Mouse (Mus musculus): ENCODE data around the gene Akt1. TPM values are rescaled to one million over a fixed set of nuclear protein-coding genes. Genes with fewer than 3 reads are reported as not detected.

Gene Akt1
- polyA plus RNA-seq, 1 experiment from 2014 or later = 99.4 TPM

DNA sequence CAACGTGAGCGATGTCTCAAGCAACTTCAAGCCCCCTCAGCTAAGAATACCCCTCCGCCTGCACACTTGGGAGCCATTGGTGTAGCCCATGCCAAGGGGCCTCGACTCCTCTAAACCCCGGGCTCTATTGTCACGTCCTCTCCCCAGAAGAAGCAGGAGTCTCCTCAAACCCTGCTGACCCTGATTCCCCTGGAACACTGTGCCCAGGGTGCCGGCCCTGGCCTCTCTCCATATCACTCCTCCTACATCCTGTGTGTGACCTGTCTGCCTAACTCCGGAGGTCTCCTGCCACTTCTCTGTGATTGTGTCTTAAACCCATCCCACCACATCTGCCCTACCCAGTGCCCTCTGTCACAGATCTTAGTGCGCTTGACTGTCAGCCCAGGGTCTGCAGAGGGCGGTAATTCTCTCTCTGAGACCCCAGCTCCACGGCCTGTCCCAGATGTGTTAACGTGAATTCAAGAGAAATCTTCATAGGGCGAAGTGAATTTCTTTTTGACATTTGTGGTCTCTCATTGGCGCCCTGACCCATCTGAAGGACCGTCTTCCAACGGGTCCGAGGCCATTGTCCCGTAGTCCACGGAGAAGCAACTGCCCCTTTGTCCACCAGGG lies 3.4 kb upstream of the Akt1 start:
- ATAC-seq (replicated peaks; ENCODE audit: low FRiP score) (no peak), DNase-seq (ENCODE audit: low spot score) (no peak)
- no peak overlapping the region for H3K27ac ChIP-seq (ENCODE audit: low read depth, low read length)
- peak overlapping the region; percentile 67 for H3K9ac ChIP-seq (ENCODE audit: low read length)
- peaks cover 38% of the 10 kb centered on the region for H3K27me3 ChIP-seq (ENCODE audit: control insufficient read depth, insufficient read depth, low read length)
- peaks cover 18% of the 10 kb centered on the region for H3K4me1 ChIP-seq (replicated peaks; ENCODE audit: control insufficient read depth, insufficient read depth, low read length)
- H3K36me3 ChIP-seq (ENCODE audit: control insufficient read depth, insufficient read depth, low read length) = no peaks in the 10 kb centered on the region
- H3K9me3 ChIP-seq (ENCODE audit: control insufficient read depth, low read length) = no peaks in the 10 kb centered on the region
- 19% methylated on average over 19 of the region's 19 CpGs for WGBS
- H3K4me2 ChIP-seq (ENCODE audit: low read depth, low read length, severe bottlenecking) = peak overlapping the region; percentile 95
- peak overlapping the region; percentile 63 for H3K4me3 ChIP-seq (ENCODE audit: low read depth, low read length)

- ATAC-seq (replicated peaks; ENCODE audit: low FRiP score) (no peak), DNase-seq (ENCODE audit: low spot score) (no peak)
- Histone ChIP-seq H3K36me3 (ENCODE audit: control insufficient read depth, insufficient read depth, low read length) (no peaks in the 10 kb centered on the region), H3K27ac (ENCODE audit: low read depth, low read length) (no peak overlapping the region), H3K9ac (ENCODE audit: low read length) (no peak overlapping the region), H3K4me3 (ENCODE audit: low read depth, low read length) (no peak overlapping the region), H3K4me2 (ENCODE audit: low read depth, low read length, severe bottlenecking) (no peak overlapping the region), H3K9me3 (ENCODE audit: control insufficient read depth, low read length) (no peaks in the 10 kb centered on the region), H3K4me1 (replicated peaks; ENCODE audit: control insufficient read depth, insufficient read depth, low read length) (peaks cover 25% of the 10 kb centered on the region), H3K27me3 (ENCODE audit: control insufficient read depth, insufficient read depth, low read length) (peaks cover 38% of the 10 kb centered on the region)
- WGBS = 74% methylated on average over 5 of the region's 5 CpGs
These were observed 2.4 kb upstream of the Akt1 start for GRCm38 (mm10) chr12:112677076-112677475.

- H3K4me1 ChIP-seq (replicated peaks; ENCODE audit: control insufficient read depth, insufficient read depth, low read length) = peaks cover 33% of the 10 kb centered on the region
- H3K9ac ChIP-seq (ENCODE audit: low read length) = peak overlapping the region; percentile 33; the same call in 1 of the 2 replicates
- peaks cover 28% of the 10 kb centered on the region for H3K27me3 ChIP-seq (ENCODE audit: control insufficient read depth, insufficient read depth, low read length)
- H3K36me3 ChIP-seq (ENCODE audit: control insufficient read depth, insufficient read depth, low read length) = peaks cover 6% of the 10 kb centered on the region; the same call in 1 of the 2 replicates
- H3K9me3 ChIP-seq (ENCODE audit: control insufficient read depth, low read length) = no peaks in the 10 kb centered on the region
- ATAC-seq (replicated peaks; ENCODE audit: low FRiP score) = peak; percentile 23
- H3K4me3 ChIP-seq (ENCODE audit: low read depth, low read length) = peak overlapping the region; percentile 98
- DNase-seq (ENCODE audit: low spot score) = peak; percentile 89
- WGBS = 18% methylated on average over 18 of the region's 18 CpGs
- peak overlapping the region; percentile 27; the same call in 1 of the 2 replicates for H3K27ac ChIP-seq (ENCODE audit: low read depth, low read length)
- peak overlapping the region; percentile 90 for H3K4me2 ChIP-seq (ENCODE audit: low read depth, low read length, severe bottlenecking)
These were observed 756 bp upstream of the Akt1 start for GRCm38 (mm10) chr12:112675245-112676035.

GRCm38 (mm10) chr12:112673576-112674091 lies 1.1 kb downstream of the Akt1 start:
- WGBS = under 1% methylated on average over 62 of the region's 68 CpGs
- Histone ChIP-seq H3K9me3 (ENCODE audit: control insufficient read depth, low read length) (no peaks in the 10 kb centered on the region), H3K4me2 (ENCODE audit: low read depth, low read length, severe bottlenecking) (peak overlapping the region; percentile 90), H3K27me3 (ENCODE audit: control insufficient read depth, insufficient read depth, low read length) (peaks cover 11% of the 10 kb centered on the region), H3K27ac (ENCODE audit: low read depth, low read length) (peak overlapping the region; percentile 82), H3K36me3 (ENCODE audit: control insufficient read depth, insufficient read depth, low read length) (peaks cover 12% of the 10 kb centered on the region; the same call in 1 of the 2 replicates), H3K4me3 (ENCODE audit: low read depth, low read length) (peak overlapping the region; percentile 98), H3K4me1 (replicated peaks; ENCODE audit: control insufficient read depth, insufficient read depth, low read length) (peaks cover 30% of the 10 kb centered on the region), H3K9ac (ENCODE audit: low read length) (peak overlapping the region; percentile 93)
- ATAC-seq (replicated peaks; ENCODE audit: low FRiP score) (no peak), DNase-seq (ENCODE audit: low spot score) (no peak)

GRCm38 (mm10) chr12:112672744-112673575 lies 1.7 kb downstream of the Akt1 start:
- Histone ChIP-seq H3K9me3 (ENCODE audit: control insufficient read depth, low read length) (no peaks in the 10 kb centered on the region), H3K4me3 (ENCODE audit: low read depth, low read length) (peak overlapping the region; percentile 98), H3K27me3 (ENCODE audit: control insufficient read depth, insufficient read depth, low read length) (peaks cover 5% of the 10 kb centered on the region), H3K4me1 (replicated peaks; ENCODE audit: control insufficient read depth, insufficient read depth, low read length) (peaks cover 28% of the 10 kb centered on the region), H3K9ac (ENCODE audit: low read length) (peak overlapping the region; percentile 93), H3K27ac (ENCODE audit: low read depth, low read length) (peak overlapping the region; percentile 82), H3K4me2 (ENCODE audit: low read depth, low read length, severe bottlenecking) (peak overlapping the region; percentile 90), H3K36me3 (ENCODE audit: control insufficient read depth, insufficient read depth, low read length) (peaks cover 12% of the 10 kb centered on the region; the same call in 1 of the 2 replicates)
- 9% methylated on average over 21 of the region's 21 CpGs for WGBS
- ATAC-seq (replicated peaks; ENCODE audit: low FRiP score) (peak; percentile 43; the same call in 1 of the 2 replicates), DNase-seq (ENCODE audit: low spot score) (no peak)

DNA sequence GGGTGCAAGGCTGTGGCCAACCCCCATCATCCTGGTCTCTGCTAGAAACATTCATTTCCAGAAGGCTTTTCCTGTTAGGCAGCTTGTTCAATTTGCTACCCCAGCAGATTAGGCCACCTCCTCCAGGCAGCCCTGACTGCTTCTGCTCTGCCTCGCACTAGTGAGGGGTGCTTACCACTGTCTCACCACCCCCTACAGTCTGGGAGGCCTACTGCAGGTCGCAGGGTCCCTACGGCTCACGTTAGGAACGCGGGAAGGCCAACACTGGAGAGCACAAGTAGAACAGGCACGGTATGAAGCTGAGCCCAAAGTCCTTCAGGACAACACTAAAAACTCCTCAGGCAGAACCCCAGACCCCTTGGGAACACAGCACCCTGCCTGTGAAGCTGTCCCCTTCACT lies 2.8 kb downstream of the Akt1 start:
- no peak overlapping the region for H3K9ac ChIP-seq (ENCODE audit: low read length)
- peak overlapping the region; percentile 90; the same call in 1 of the 2 replicates for H3K4me2 ChIP-seq (ENCODE audit: low read depth, low read length, severe bottlenecking)
- no peaks in the 10 kb centered on the region for H3K9me3 ChIP-seq (ENCODE audit: control insufficient read depth, low read length)
- no peak for ATAC-seq (replicated peaks; ENCODE audit: low FRiP score)
- no peak for DNase-seq (ENCODE audit: low spot score)
- 81% methylated on average over 7 of the region's 7 CpGs for WGBS
- no peaks in the 10 kb centered on the region for H3K27me3 ChIP-seq (ENCODE audit: control insufficient read depth, insufficient read depth, low read length)
- peaks cover 12% of the 10 kb centered on the region; the same call in 1 of the 2 replicates for H3K36me3 ChIP-seq (ENCODE audit: control insufficient read depth, insufficient read depth, low read length)
- H3K4me1 ChIP-seq (replicated peaks; ENCODE audit: control insufficient read depth, insufficient read depth, low read length) = peaks cover 27% of the 10 kb centered on the region
- H3K27ac ChIP-seq (ENCODE audit: low read depth, low read length) = no peak overlapping the region
- no peak overlapping the region for H3K4me3 ChIP-seq (ENCODE audit: low read depth, low read length)

- Histone ChIP-seq H3K27ac (ENCODE audit: low read depth, low read length) (no peak overlapping the region), H3K4me1 (replicated peaks; ENCODE audit: control insufficient read depth, insufficient read depth, low read length) (peaks cover 28% of the 10 kb centered on the region), H3K4me2 (ENCODE audit: low read depth, low read length, severe bottlenecking) (no peak overlapping the region)
These were observed 3.8 kb downstream of the Akt1 start for GRCm38 (mm10) chr12:112670718-112671393.

More at GRCm38 (mm10) chr12:112670718-112671393, 3.8 kb downstream of the Akt1 start:
- Histone ChIP-seq H3K36me3 (ENCODE audit: control insufficient read depth, insufficient read depth, low read length) (peaks cover 12% of the 10 kb centered on the region; the same call in 1 of the 2 replicates), H3K9ac (ENCODE audit: low read length) (0 out of 2 replicates have a peak overlapping the region, but pooled peaks have one; percentile 20), H3K27me3 (ENCODE audit: control insufficient read depth, insufficient read depth, low read length) (no peaks in the 10 kb centered on the region), H3K9me3 (ENCODE audit: control insufficient read depth, low read length) (no peaks in the 10 kb centered on the region), H3K4me3 (ENCODE audit: low read depth, low read length) (no peak overlapping the region)
- ATAC-seq (replicated peaks; ENCODE audit: low FRiP score) (no peak), DNase-seq (ENCODE audit: low spot score) (no peak)
- WGBS = 53% methylated on average over 8 of the region's 9 CpGs

All from forebrain, embryonic 11.5 days (tissue).